Mouse (Mus musculus) thymus, adult 2 months (tissue): Measurements from ENCODE around the gene Dpep2nb. TPM values are rescaled to one million over a fixed set of nuclear protein-coding genes. Genes with fewer than 3 reads are reported as not detected.

Experiments
- DNase-seq: peaks from one replicate; pipeline ENCODE4 v3.0.0; 2021
- H3K27ac ChIP-seq: fragments of 200-500 bp; 2 replicates; pipeline ENCODE4 v1.5.1; 2012; ENCODE audit warnings: low read length, control low read depth; ENCODE audit not compliant: control insufficient read depth, insufficient read depth
- H3K27me3 ChIP-seq: fragments of 200-500 bp; 2 replicates; pipeline ENCODE4 v1.6.1; 2012; ENCODE audit warnings: mild to moderate bottlenecking, low read length, moderate library complexity, mixed read lengths; ENCODE audit not compliant: control insufficient read depth, insufficient read depth
- H3K36me3 ChIP-seq: fragments of 200-500 bp; 2 replicates; pipeline ENCODE4 v1.6.1; 2012; ENCODE audit warnings: mild to moderate bottlenecking, low read length, moderate library complexity; ENCODE audit not compliant: control insufficient read depth, insufficient read depth
- H3K4me1 ChIP-seq: fragments of 200-500 bp; replicated peaks from 2 replicates; pipeline ENCODE4 v1.6.1; 2012; ENCODE audit warnings: low read length; ENCODE audit not compliant: control insufficient read depth, insufficient read depth
- H3K4me3 ChIP-seq: fragments of 200-500 bp; 2 replicates; pipeline ENCODE4 v1.5.1; 2012; ENCODE audit warnings: mild to moderate bottlenecking, low read length, control low read depth, moderate library complexity; ENCODE audit not compliant: control insufficient read depth, insufficient read depth
- CTCF ChIP-seq: fragments of 200-500 bp; IDR thresholded peaks from 2 replicates; pipeline ENCODE4 v1.5.1; 2012; ENCODE audit warnings: mild to moderate bottlenecking, control low read depth, low read length, moderate library complexity, borderline replicate concordance; ENCODE audit not compliant: control insufficient read depth, poor library complexity, insufficient read depth; ENCODE audit errors: extremely low read depth
- POLR2A ChIP-seq: fragments of 200-500 bp; IDR thresholded peaks from 2 replicates; pipeline ENCODE4 v1.6.1; 2012; ENCODE audit warnings: mild to moderate bottlenecking, low read length, control low read depth, moderate library complexity; ENCODE audit not compliant: control insufficient read depth, poor library complexity, insufficient read depth; ENCODE audit errors: extremely low read depth
- WGBS: fragments of 180-500 bp; shearing (Covaris S2); methylation state at CpG from one replicate; pipeline ENCODE4 v1.1.7; 2018; 5-methylcytosine and 5-hydroxymethylcytosine counted together
- polyA plus RNA-seq: library from polyadenylated mRNA; depleted of rRNA; stranded (reverse); fragments of >200 nt; gene quantifications from 2 replicates; pipeline ENCODE4 v1.2.3, GENCODE M21; 2012

The Dpep2nb gene
- polyA plus RNA-seq, 1 experiment = not detected

GRCm38 (mm10) chr8:105979325-105979724, 26.4 kb downstream of the Dpep2nb start, which contains the start of gene Dpep3:
Gene Dpep3, minus strand, starts transcription at chr8:105979429.
- WGBS = 95% methylated on average over 15 of the region's 15 CpGs
- Histone ChIP-seq H3K36me3 (no peaks in the 10 kb centered on the region), H3K27me3 (no peaks in the 10 kb centered on the region), H3K27ac (no peak within 1 kb of the TSS), H3K4me3 (no peak within 1 kb of the TSS), H3K4me1 (peaks cover 4% of the 10 kb centered on the region; the same call in 1 of the 2 replicates)
- TF ChIP-seq CTCF (no peak), POLR2A (no peak)
- DNase-seq = no peak

DNA sequence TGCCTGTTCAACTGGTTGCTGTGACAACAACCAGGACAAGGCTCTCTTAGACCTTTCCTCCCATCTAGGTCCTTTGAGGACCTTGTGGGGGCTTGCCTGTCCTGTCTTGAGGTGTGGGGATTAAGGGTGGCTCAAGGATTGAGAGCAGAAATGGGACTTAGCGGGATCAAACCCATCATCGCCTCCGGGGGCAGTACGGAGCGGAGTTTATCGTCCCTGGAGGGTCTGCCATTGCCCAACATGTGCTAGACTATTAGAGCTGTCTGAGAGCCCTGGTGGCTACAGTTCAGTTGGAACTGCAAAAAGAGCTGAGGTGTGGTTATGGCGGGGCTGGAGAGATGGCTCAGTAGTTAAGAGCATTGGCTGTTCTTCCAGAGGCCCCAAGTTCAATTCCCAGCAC, 30.4 kb downstream of the Dpep2nb start:
- DNase-seq = no peak
- Histone ChIP-seq H3K4me1 (no peaks in the 10 kb centered on the region), H3K4me3 (no peak overlapping the region), H3K36me3 (no peaks in the 10 kb centered on the region), H3K27me3 (no peaks in the 10 kb centered on the region), H3K27ac (no peak overlapping the region)
- TF ChIP-seq CTCF (no peak), POLR2A (no peak)
- WGBS = 83% methylated on average over 7 of the region's 7 CpGs

DNA sequence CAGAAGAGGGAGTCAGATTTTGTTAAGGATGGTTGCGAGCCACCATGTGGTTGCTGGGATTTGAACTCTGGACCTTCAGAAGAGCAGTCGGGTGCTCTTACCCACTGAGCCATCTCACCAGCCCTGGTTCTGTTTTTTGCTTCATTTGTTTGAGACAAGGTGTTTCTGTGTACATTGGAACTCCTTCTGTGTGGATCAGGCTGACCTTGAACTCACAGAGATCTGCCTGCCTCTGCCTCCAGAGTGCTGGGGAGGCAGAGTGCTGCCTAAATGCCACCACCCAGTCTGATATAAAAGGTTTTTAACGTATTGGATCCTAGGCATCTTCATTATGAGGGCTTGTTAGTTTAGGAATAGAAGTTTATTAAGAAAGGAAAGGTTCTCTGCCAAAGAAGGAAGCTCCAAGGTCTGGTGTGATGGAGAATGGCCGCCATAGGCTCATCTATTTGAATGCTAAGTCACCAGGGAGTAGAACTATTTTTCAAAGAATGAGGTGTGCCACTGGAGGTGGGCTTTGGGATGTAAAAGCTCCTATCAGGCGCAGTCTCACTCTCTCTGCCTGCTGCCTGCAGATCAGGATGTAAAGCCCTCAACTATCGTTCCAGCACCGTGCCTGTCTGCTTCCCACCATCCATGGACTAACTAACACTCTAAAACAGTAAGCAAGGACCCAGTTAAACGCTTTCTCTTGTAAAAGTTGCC, 34.6 kb downstream of the Dpep2nb start:
- WGBS = 91% methylated on average over 8 of the region's 8 CpGs
- no peak overlapping the region for H3K27ac ChIP-seq

DNA sequence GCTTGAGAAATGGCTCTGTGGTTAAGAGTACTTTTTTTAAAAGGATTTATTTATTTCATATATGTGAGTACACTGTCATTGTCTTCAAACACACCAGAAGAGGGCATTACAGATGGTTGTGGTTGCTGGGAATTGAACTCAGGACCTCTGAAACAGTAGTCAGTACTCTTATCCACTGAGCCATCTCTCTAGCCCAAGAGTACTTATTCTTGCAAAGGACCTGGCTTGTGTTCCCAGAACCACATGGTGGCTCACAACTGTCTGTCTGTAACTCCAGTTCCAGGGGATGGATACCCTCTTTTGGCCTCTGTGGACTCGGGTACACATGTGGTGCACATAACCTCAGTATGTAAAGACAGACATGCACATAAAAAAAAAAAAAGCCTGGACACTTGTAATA, 36.4 kb downstream of the Dpep2nb start:
- TF ChIP-seq POLR2A = no peak
- TF ChIP-seq CTCF = no peak
- no peaks in the 10 kb centered on the region for H3K27me3 ChIP-seq
- H3K4me1 ChIP-seq = peaks cover 19% of the 10 kb centered on the region
- no peak for DNase-seq
- no peaks in the 10 kb centered on the region for H3K36me3 ChIP-seq
- WGBS = 78% methylated on average over 1 of the region's 1 CpGs
- H3K27ac ChIP-seq = no peak overlapping the region
- H3K4me3 ChIP-seq = no peak overlapping the region

More for the DNA sequence above, 34.6 kb downstream of the Dpep2nb start:
- H3K4me3 ChIP-seq = no peak overlapping the region
- no peak for DNase-seq
- no peaks in the 10 kb centered on the region for H3K36me3 ChIP-seq
- no peaks in the 10 kb centered on the region for H3K27me3 ChIP-seq
- H3K4me1 ChIP-seq = peaks cover 10% of the 10 kb centered on the region
- TF ChIP-seq POLR2A (no peak), CTCF (no peak)

DNA sequence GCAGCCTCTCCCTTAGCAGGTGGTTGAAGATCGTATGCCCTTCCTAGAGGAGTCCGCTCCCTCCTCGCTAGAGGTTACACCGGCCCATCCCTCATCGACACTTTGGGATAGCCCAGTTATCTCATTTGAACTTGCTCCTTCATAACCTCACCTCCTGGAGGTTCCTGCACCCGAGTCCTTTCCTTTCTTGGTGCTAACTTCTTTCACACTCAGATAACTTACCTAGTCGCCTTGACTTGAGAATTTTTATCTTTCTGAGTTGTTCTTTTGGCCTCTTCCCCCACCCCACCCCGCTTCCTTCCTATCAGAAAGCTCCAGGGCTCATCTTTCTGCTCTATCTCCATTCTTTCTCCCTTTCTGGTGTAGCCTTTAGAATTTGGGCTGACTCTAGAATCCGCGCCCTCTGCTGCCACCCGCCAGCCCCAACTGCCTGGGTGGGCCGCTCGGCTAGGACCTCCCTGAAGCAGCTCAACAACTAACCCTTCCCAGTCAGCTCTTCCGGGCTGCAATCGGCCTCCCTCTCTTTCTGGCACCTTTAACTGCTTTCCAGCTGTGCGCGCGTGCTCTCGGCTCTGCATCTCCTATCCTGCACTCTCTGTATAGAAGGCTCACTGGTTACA, 39.0 kb downstream of the Dpep2nb start:
- Histone ChIP-seq H3K36me3 (no peaks in the 10 kb centered on the region), H3K4me3 (peak overlapping the region; percentile 9), H3K4me1 (peaks cover 19% of the 10 kb centered on the region), H3K27ac (peak overlapping the region; percentile 8; the same call in 1 of the 2 replicates), H3K27me3 (no peaks in the 10 kb centered on the region)
- TF ChIP-seq CTCF (peak; percentile 38; the same call in 1 of the 2 replicates), POLR2A (no peak)
- peak; percentile 52 for DNase-seq
- WGBS = 22% methylated on average over 19 of the region's 19 CpGs

DNA sequence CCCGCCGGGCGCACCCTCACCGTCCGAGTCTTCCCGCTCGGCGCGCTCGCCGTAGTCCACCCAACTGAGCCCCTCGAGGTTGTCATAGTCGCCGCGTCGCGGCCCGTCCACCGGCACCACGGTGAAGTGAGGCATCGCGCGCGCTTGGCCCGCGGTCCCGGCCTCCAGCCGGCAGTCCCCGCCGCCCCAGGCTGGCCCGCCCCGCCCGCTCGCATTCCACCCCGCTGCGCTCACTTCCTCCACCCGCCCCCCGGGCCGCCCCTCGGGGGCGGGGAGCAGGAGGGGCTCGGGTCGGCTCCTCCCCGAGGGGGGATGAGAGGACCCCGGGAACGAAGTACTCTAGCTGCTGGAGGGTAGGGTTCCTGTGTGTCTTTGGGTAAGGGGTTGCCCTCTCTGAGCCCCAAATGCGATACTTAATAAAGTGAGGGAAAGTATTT, 39.9 kb downstream of the Dpep2nb start, which contains the start of gene Slc12a4:
Gene Slc12a4, minus strand, starts transcription at position 193 of the 437 bp plus-strand sequence.
- TF ChIP-seq CTCF (peak; percentile 56), POLR2A (peak; percentile 63)
- under 1% methylated on average over 45 of the region's 47 CpGs for WGBS
- Histone ChIP-seq H3K4me1 (peaks cover 19% of the 10 kb centered on the region), H3K27ac (peak within 1 kb of the TSS; percentile 8; the same call in 1 of the 2 replicates), H3K27me3 (no peaks in the 10 kb centered on the region), H3K4me3 (peak within 1 kb of the TSS; percentile 95), H3K36me3 (no peaks in the 10 kb centered on the region)
- peak; percentile 86 for DNase-seq
